Mouse (Mus musculus) MEL (cell line): ENCODE data around the gene Myo18a. TPM values are rescaled to one million over a fixed set of nuclear protein-coding genes. Genes with fewer than 3 reads are reported as not detected.

ENCODE experiments used
- DNase-seq: peaks from one replicate; pipeline ENCODE4 v3.0.0; 2011; ENCODE audit warnings: low read depth, low spot score
- H3K27ac ChIP-seq: 2 replicates; pipeline ENCODE4 v1.5.1; 2012; ENCODE audit warnings: low read depth, mild to moderate bottlenecking, control low read depth, low read length, moderate library complexity; ENCODE audit not compliant: control insufficient read depth
- H3K27me3 ChIP-seq, 2 experiments: fragments of 150-350 bp in 1 of 2; sonication (generic) in 1 of 2; 2 replicates each; pipeline ENCODE4 v1.6.1; 2012; ENCODE audit warnings: low read length in 2 of 2, mild to moderate bottlenecking in 2 of 2, improper control_type of control experiment in 1 of 2, moderate library complexity in 1 of 2; ENCODE audit not compliant: insufficient read depth in 2 of 2, control insufficient read depth in 1 of 2
- H3K36me3 ChIP-seq, 2 experiments: 2 replicates each; pipeline ENCODE4 v1.6.1; 2012 to 2014; ENCODE audit warnings: low read length in 2 of 2, improper control_type of control experiment in 1 of 2, inconsistent platforms in 1 of 2, mild to moderate bottlenecking in 1 of 2; ENCODE audit not compliant: insufficient read depth in 2 of 2, control insufficient read depth in 1 of 2
- H3K4me1 ChIP-seq, 2 experiments: fragments of 150-350 bp in 1 of 2; sonication (generic) in 1 of 2; 2 replicates each; pipeline ENCODE4 v1.6.1; 2012; ENCODE audit warnings: low read length in 2 of 2, improper control_type of control experiment in 1 of 2, mild to moderate bottlenecking in 1 of 2; ENCODE audit not compliant: insufficient read depth in 2 of 2, control insufficient read depth in 1 of 2
- H3K4me3 ChIP-seq, 2 experiments: fragments of 150-350 bp in 1 of 2; sonication (generic) in 1 of 2; 2 replicates each; pipeline ENCODE4 v1.5.1; 2012; ENCODE audit warnings: low read depth in 2 of 2, low read length in 2 of 2, mild to moderate bottlenecking in 2 of 2, moderate library complexity in 2 of 2, control low read depth in 1 of 2, improper control_type of control experiment in 1 of 2; ENCODE audit not compliant: control insufficient read depth in 1 of 2, insufficient read depth in 1 of 2
- H3K79me2 ChIP-seq: 2 replicates; pipeline ENCODE4 v1.6.1; 2012; ENCODE audit warnings: mild to moderate bottlenecking, low read length, moderate library complexity; ENCODE audit not compliant: control insufficient read depth, poor library complexity, insufficient read depth
- H3K9ac ChIP-seq: 2 replicates; pipeline ENCODE4 v1.6.1; 2012; ENCODE audit warnings: low read depth, mild to moderate bottlenecking, control low read depth, low read length, moderate library complexity; ENCODE audit not compliant: control insufficient read depth, poor library complexity, severe bottlenecking
- H3K9me3 ChIP-seq: fragments of 150-350 bp; sonication (generic); replicated peaks from 2 replicates; pipeline ENCODE4 v1.6.1; 2012; ENCODE audit warnings: mild to moderate bottlenecking, low read length, improper control_type of control experiment, moderate library complexity; ENCODE audit not compliant: insufficient read depth
- CHD1 ChIP-seq: IDR thresholded peaks from 2 replicates; pipeline ENCODE4 v1.6.1; 2012; ENCODE audit warnings: low read depth, mild to moderate bottlenecking, inconsistent platforms, low read length, improper control_type of control experiment
- CTCF ChIP-seq, 3 experiments: IDR thresholded peaks in 2 of 3; conservative IDR thresholded peaks in 1 of 3; 2 replicates each; pipeline ENCODE4 v1.5.1; 2011 to 2012; ENCODE audit warnings: low read length in 3 of 3, low read depth in 2 of 3, mild to moderate bottlenecking in 2 of 3, improper control_type of control experiment in 1 of 3, inconsistent platforms in 1 of 3, mixed read lengths in 1 of 3, moderate library complexity in 1 of 3; ENCODE audit not compliant: control insufficient read depth in 1 of 3, insufficient read depth in 1 of 3, poor library complexity in 1 of 3, severe bottlenecking in 1 of 3
- E2F4 ChIP-seq: IDR thresholded peaks from 2 replicates; pipeline ENCODE4 v1.6.1; 2011; ENCODE audit warnings: low read depth, low read length, improper control_type of control experiment, borderline replicate concordance
- ELF1 ChIP-seq: IDR thresholded peaks from 2 replicates; pipeline ENCODE4 v1.6.1; 2014; ENCODE audit warnings: low read depth, mild to moderate bottlenecking, inconsistent platforms, low read length, improper control_type of control experiment, moderate library complexity
- GABPA ChIP-seq: IDR thresholded peaks from 2 replicates; pipeline ENCODE4 v1.6.1; 2012; ENCODE audit warnings: low read depth, mild to moderate bottlenecking, inconsistent platforms, low read length, improper control_type of control experiment, moderate library complexity
- GATA1 ChIP-seq: IDR thresholded peaks from 2 replicates; pipeline ENCODE4 v1.6.1; 2011; ENCODE audit warnings: low read depth, low read length, improper control_type of control experiment
- KAT2A ChIP-seq: conservative IDR thresholded peaks from 2 replicates; pipeline ENCODE4 v1.6.1; 2012; ENCODE audit warnings: low read depth, low read length, improper control_type of control experiment, inconsistent platforms
- MAZ ChIP-seq: IDR thresholded peaks from 2 replicates; pipeline ENCODE4 v1.6.1; 2012; ENCODE audit warnings: low read depth, mild to moderate bottlenecking, inconsistent platforms, low read length, improper control_type of control experiment
- MYB ChIP-seq: IDR thresholded peaks from 2 replicates; pipeline ENCODE4 v1.6.1; 2011; ENCODE audit warnings: mild to moderate bottlenecking, low read depth, low read length, improper control_type of control experiment
- MYC ChIP-seq: IDR thresholded peaks from 2 replicates; pipeline ENCODE4 v1.6.1; 2011; ENCODE audit warnings: low read depth, mild to moderate bottlenecking, low read length, improper control_type of control experiment, moderate library complexity
- NRF1 ChIP-seq: IDR thresholded peaks from 2 replicates; pipeline ENCODE4 v1.6.1; 2014; ENCODE audit warnings: low read depth, mild to moderate bottlenecking, inconsistent platforms, low read length, improper control_type of control experiment, moderate library complexity; ENCODE audit not compliant: poor library complexity, insufficient read depth, severe bottlenecking
- POLR2AphosphoS2 ChIP-seq: IDR thresholded peaks from 2 replicates; pipeline ENCODE4 v1.6.1; 2011; ENCODE audit warnings: low read length, improper control_type of control experiment
- RAD21 ChIP-seq: IDR thresholded peaks from 2 replicates; pipeline ENCODE4 v1.6.1; 2011; ENCODE audit warnings: mild to moderate bottlenecking, low read depth, low read length, improper control_type of control experiment
- RCOR1 ChIP-seq: IDR thresholded peaks from 2 replicates; pipeline ENCODE4 v1.6.1; 2012; ENCODE audit warnings: low read depth, mild to moderate bottlenecking, inconsistent platforms, low read length, improper control_type of control experiment
- SIN3A ChIP-seq: IDR thresholded peaks from 2 replicates; pipeline ENCODE4 v1.6.1; 2012; ENCODE audit warnings: low read length, improper control_type of control experiment, inconsistent platforms
- SMC3 ChIP-seq: IDR thresholded peaks from 2 replicates; pipeline ENCODE4 v1.6.1; 2011; ENCODE audit warnings: low read depth, low read length, improper control_type of control experiment
- TBP ChIP-seq: IDR thresholded peaks from 2 replicates; pipeline ENCODE4 v1.8.0; 2011; ENCODE audit warnings: low read depth, low read length, improper control_type of control experiment
- TCF12 ChIP-seq: IDR thresholded peaks from 2 replicates; pipeline ENCODE4 v1.6.1; 2014; ENCODE audit warnings: low read depth, mild to moderate bottlenecking, inconsistent platforms, low read length, improper control_type of control experiment, moderate library complexity
- USF2 ChIP-seq, 2 experiments: IDR thresholded peaks; 2 replicates each; pipeline ENCODE4 v1.6.1; 2011 to 2012; ENCODE audit warnings: improper control_type of control experiment in 2 of 2, low read length in 2 of 2, borderline replicate concordance in 1 of 2, inconsistent platforms in 1 of 2, low read depth in 1 of 2, mild to moderate bottlenecking in 1 of 2; ENCODE audit not compliant: insufficient read depth in 1 of 2
- ZC3H11A ChIP-seq: IDR thresholded peaks from 2 replicates; pipeline ENCODE4 v1.6.1; 2012; ENCODE audit warnings: low read depth, mild to moderate bottlenecking, inconsistent platforms, low read length, improper control_type of control experiment
- polyA plus RNA-seq, 2 experiments: library from polyadenylated mRNA; stranded (reverse) in 1 of 2; unstranded in 1 of 2; fragments of >175 nt in 1 of 2; fragments of >200 nt in 1 of 2; gene quantifications; 2 replicates each; pipeline versions ENCODE4 v1.2.1 to v1.2.4; 2012; ENCODE audit warnings: low replicate concordance in 2 of 2, low read depth in 1 of 2; ENCODE audit not compliant: insufficient read length in 2 of 2, insufficient read depth in 1 of 2, missing spikeins in 1 of 2
- total RNA-seq: library from RNA; depleted of rRNA; stranded (reverse); fragments of 300-350 nt; gene quantifications from 2 replicates; pipeline ENCODE4 v1.2.3, GENCODE M21; 2012

The Myo18a gene
- total and polyA plus RNA-seq, 3 experiments: 13.1 to 18.0 TPM; not detected in 1

DNA sequence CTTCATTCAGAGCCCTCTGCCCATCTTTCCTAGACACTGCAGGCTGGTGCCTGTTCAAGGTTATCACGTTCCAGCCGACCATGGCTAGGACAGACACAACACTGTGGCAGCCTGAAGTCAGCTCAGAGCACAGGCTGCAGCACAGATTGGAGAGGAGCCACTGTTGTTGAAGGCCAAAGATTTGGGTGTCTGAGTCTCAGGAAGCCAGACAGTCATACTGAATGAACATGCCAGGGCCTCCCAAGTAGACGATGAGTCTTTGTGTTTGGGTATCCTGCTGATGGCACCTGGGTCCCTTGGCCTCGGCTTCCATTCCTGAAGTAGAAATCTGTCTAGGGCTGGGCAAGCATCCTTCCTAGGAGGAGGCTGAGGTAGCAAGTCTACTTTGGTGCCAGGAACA is 69.5 kb downstream of the Myo18a start:
- Histone ChIP-seq H3K4me1 (no peaks in the 10 kb centered on the region), H3K36me3 (no peaks in the 10 kb centered on the region)
- TF ChIP-seq TBP (no peak), ZC3H11A (no peak), GATA1 (no peak), MAZ (no peak), CHD1 (no peak), SIN3A (no peak), E2F4 (no peak), TCF12 (no peak), RAD21 (no peak), RCOR1 (no peak), SMC3 (no peak), MYC (no peak), ELF1 (no peak), GABPA (no peak), USF2 (IDR thresholded peaks at IDR 0.05; ENCODE audit: borderline replicate concordance in 1 of 2, insufficient read depth in 1 of 2, low read depth in 1 of 2, low read length in 2 of 2) (no peak), POLR2AphosphoS2 (no peak), KAT2A (no peak)

DNA sequence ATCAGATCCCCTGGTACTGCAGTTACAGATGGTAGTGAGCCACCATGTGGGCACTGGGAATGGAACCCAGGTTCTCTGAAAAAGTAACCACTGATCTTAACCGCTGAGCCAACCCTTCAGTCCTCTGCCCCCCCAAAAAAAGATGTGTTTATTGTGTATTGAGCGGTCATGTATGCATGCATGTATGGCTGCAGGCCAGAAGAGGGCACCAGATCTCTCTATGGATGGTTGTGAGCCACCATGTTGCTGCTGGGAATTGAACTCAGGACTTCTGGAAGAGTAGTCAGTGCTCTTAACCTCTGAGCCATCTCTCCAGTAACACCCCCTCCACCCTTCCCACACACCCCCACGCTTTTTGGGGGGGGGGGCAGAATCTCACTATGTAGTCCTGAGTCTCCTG is 72.1 kb downstream of the Myo18a start:
- no peaks in the 10 kb centered on the region for H3K36me3 ChIP-seq
- no peak overlapping the region for H3K27ac ChIP-seq
- peak; percentile 50 for DNase-seq
- no peak overlapping the region for H3K4me3 ChIP-seq
- TF ChIP-seq RAD21 (peak; percentile 47), MYB (no peak), NRF1 (no peak), ZC3H11A (peak; percentile 30), CTCF (IDR thresholded peaks at IDR 0.05 in 2 of 3, conservative IDR thresholded peaks at IDR 0.05 in 1 of 3; ENCODE audit: control insufficient read depth in 1 of 3, insufficient read depth in 1 of 3, low read depth in 2 of 3, low read length in 3 of 3, poor library complexity in 1 of 3, severe bottlenecking in 1 of 3) (peak; percentile 47 to 72 (median 62)), SMC3 (peak; percentile 69)
- TF ChIP-seq, all 39 proteins: peak for 4
- Histone ChIP-seq H3K4me1 (no peaks in the 10 kb centered on the region), H3K9me3 (no peaks in the 10 kb centered on the region), H3K27me3 (no peaks in the 10 kb centered on the region), H3K79me2 (no peaks in the 10 kb centered on the region), H3K9ac (no peak overlapping the region)

More for the DNA sequence above, 69.5 kb downstream of the Myo18a start:
- Histone ChIP-seq H3K27ac (no peak overlapping the region), H3K79me2 (no peaks in the 10 kb centered on the region), H3K4me3 (no peak overlapping the region), H3K9ac (no peak overlapping the region), H3K9me3 (no peaks in the 10 kb centered on the region), H3K27me3 (no peaks in the 10 kb centered on the region)
- DNase-seq: no peak
